Mouse (Mus musculus) neural tube, embryonic 13.5 days (tissue): ENCODE results near the gene Spdye4a. TPM values are rescaled to one million over a fixed set of nuclear protein-coding genes. Genes with fewer than 3 reads are reported as not detected.

Experiments
- polyA plus RNA-seq: library from polyadenylated mRNA; unstranded; fragments of >200 nt; fragmentation: Nextera tagmentation; extraction: Ambion mirVana; gene quantifications from 2 replicates; pipeline ENCODE4 v1.2.1, GENCODE M21; 2015

Spdye4a gene
- polyA plus RNA-seq, 1 experiment from 2014 or later = not detected

Other genes with a start within 250 kb of the Spdye4a start
- gene Rnf216, start 113.9 kb downstream of the Spdye4a start, polyA plus RNA-seq = 33.1 and 36.1 TPM in 2 replicates
- gene Olfr718-ps1, start 79.3 kb downstream of the Spdye4a start, polyA plus RNA-seq = 0.04 TPM in 1 of 2 replicates, not detected in the other
- gene Rbak, start 46.1 kb downstream of the Spdye4a start, polyA plus RNA-seq = 14.6 TPM in 2 replicates
- not detected in 2 replicates for gene Spdye4b, start 45.9 kb downstream of the Spdye4a start, polyA plus RNA-seq
- gene Zfp12, start 8.3 kb upstream of the Spdye4a start, polyA plus RNA-seq = 22.0 and 23.6 TPM in 2 replicates
- gene Zfp316, start 43.1 kb upstream of the Spdye4a start, polyA plus RNA-seq = 10.1 and 10.5 TPM in 2 replicates
- 0.10 and 0.11 TPM in 2 replicates for gene Zfp853, start 66.7 kb upstream of the Spdye4a start, polyA plus RNA-seq
- 35.7 and 38.0 TPM in 2 replicates for gene E130309D02Rik, start 88.5 kb upstream of the Spdye4a start, polyA plus RNA-seq
- 71.3 and 74.0 TPM in 2 replicates for gene Zdhhc4, start 102.4 kb upstream of the Spdye4a start, polyA plus RNA-seq
- 0.54 TPM in 1 of 2 replicates, not detected in the other for gene Grid2ip, start 130.4 kb upstream of the Spdye4a start, polyA plus RNA-seq
- 161 and 179 TPM in 2 replicates for gene Kdelr2, start 176.9 kb upstream of the Spdye4a start, polyA plus RNA-seq
- gene Daglb, start 237.7 kb upstream of the Spdye4a start, polyA plus RNA-seq = 16.9 and 17.0 TPM in 2 replicates